Mouse (Mus musculus) stomach, postnatal 0 days (tissue): ENCODE results near the gene Nek8.

ENCODE experiments used
- CTCF ChIP-seq: IDR thresholded peaks from 2 replicates; pipeline ENCODE4 v1.5.1; 2016; ENCODE audit warnings: antibody characterized with exemption, low read depth, mild to moderate bottlenecking, moderate library complexity
- EP300 ChIP-seq: optimal IDR thresholded peaks from 2 replicates; pipeline ENCODE3; 2016; ENCODE audit warnings: antibody characterized with exemption

GRCm38 (mm10) chr11:78118467-78118866 lies 58.0 kb downstream of the Nek8 start:
- TF ChIP-seq CTCF (no peak), EP300 (no peak)
